Mouse (Mus musculus) heart, embryonic 16.5 days (tissue): ENCODE results near the gene Tbp. TPM values are rescaled to one million over a fixed set of nuclear protein-coding genes. Genes with fewer than 3 reads are reported as not detected.

Source experiments
- ATAC-seq: fragments of 200-750 bp; cut with Nextera tagmentation; replicated peaks from 2 replicates; pipeline ENCODE4 v1.8.0; 2017; ENCODE audit warnings: moderate number of reproducible peaks; ENCODE audit not compliant: insufficient read depth, low FRiP score; ENCODE audit errors: extremely low read depth
- H3K27ac ChIP-seq: fragments of 300-500 bp; sonication (generic); 2 replicates; pipeline ENCODE4 v1.5.1; 2014; ENCODE audit warnings: mild to moderate bottlenecking, low read length, control low read depth, moderate library complexity
- H3K27me3 ChIP-seq: fragments of 300-500 bp; sonication (generic); 2 replicates; pipeline ENCODE4 v1.6.1; 2014; ENCODE audit warnings: low read length, mixed read lengths; ENCODE audit not compliant: control insufficient read depth, insufficient read depth
- H3K36me3 ChIP-seq: fragments of 300-500 bp; sonication (generic); 2 replicates; pipeline ENCODE4 v1.6.1; 2014; ENCODE audit not compliant: control insufficient read depth, insufficient read depth
- H3K4me1 ChIP-seq: fragments of 300-500 bp; sonication (generic); 2 replicates; pipeline ENCODE4 v1.6.1; 2014; ENCODE audit warnings: low read length, mixed read lengths; ENCODE audit not compliant: control insufficient read depth, insufficient read depth
- H3K4me2 ChIP-seq: fragments of 300-500 bp; sonication (generic); 2 replicates; pipeline ENCODE4 v1.6.1; 2014; ENCODE audit warnings: low read depth, mild to moderate bottlenecking, control low read depth, low read length
- H3K4me3 ChIP-seq: fragments of 300-500 bp; sonication (generic); 2 replicates; pipeline ENCODE4 v1.5.1; 2014; ENCODE audit warnings: mild to moderate bottlenecking, control low read depth, low read length
- H3K9ac ChIP-seq: fragments of 300-500 bp; sonication (generic); 2 replicates; pipeline ENCODE4 v1.6.1; 2014; ENCODE audit warnings: low read length, control low read depth
- H3K9me3 ChIP-seq: fragments of 300-500 bp; sonication (generic); replicated peaks from 2 replicates; pipeline ENCODE4 v1.6.1; 2016; ENCODE audit warnings: low read length; ENCODE audit not compliant: control insufficient read depth
- WGBS: fragments of 180-500 bp; shearing (Covaris S2); extraction: QIAGEN DNeasy Blood & Tissue Kit; methylation state at CpG from one replicate; pipeline ENCODE4 v1.1.7; 2014; 5-methylcytosine and 5-hydroxymethylcytosine counted together
- polyA plus RNA-seq: library from polyadenylated mRNA; unstranded; fragments of >200 nt; fragmentation: Nextera tagmentation; extraction: Ambion mirVana; gene quantifications from 2 replicates; pipeline ENCODE4 v1.2.1, GENCODE M21; 2015

Gene Tbp
- polyA plus RNA-seq, 1 experiment from 2014 or later = 25.2 TPM

GRCm38 (mm10) chr17:15559946-15560345, 60.3 kb downstream of the Tbp start:
- H3K9me3 ChIP-seq = no peaks in the 10 kb centered on the region
- no peaks in the 10 kb centered on the region for H3K27me3 ChIP-seq
- no peak overlapping the region for H3K9ac ChIP-seq
- 0 out of 2 replicates have a peak, but pooled peaks cover 1% of the 10 kb centered on the region for H3K4me1 ChIP-seq
- H3K4me3 ChIP-seq = no peak overlapping the region
- ATAC-seq = no peak
- H3K27ac ChIP-seq = no peak overlapping the region
- no peaks in the 10 kb centered on the region for H3K36me3 ChIP-seq
- WGBS = 82% methylated on average over 2 of the region's 2 CpGs
- H3K4me2 ChIP-seq = no peak overlapping the region

GRCm38 (mm10) chr17:15564014-15564927, 64.6 kb downstream of the Tbp start, which contains the start of gene Prdm9:
Gene Prdm9 (minus strand): TSS chr17:15564354.
- Histone ChIP-seq H3K4me3 (peak within 1 kb of the TSS; percentile 84), H3K9me3 (no peaks in the 10 kb centered on the region), H3K4me1 (0 out of 2 replicates have a peak, but pooled peaks cover 2% of the 10 kb centered on the region), H3K27ac (peak within 1 kb of the TSS; percentile 99), H3K4me2 (peak within 1 kb of the TSS; percentile 89), H3K36me3 (no peaks in the 10 kb centered on the region), H3K9ac (peak within 1 kb of the TSS; percentile 88), H3K27me3 (no peaks in the 10 kb centered on the region)
- WGBS = under 1% methylated on average over 43 of the region's 43 CpGs
- peak; percentile 99 for ATAC-seq

DNA sequence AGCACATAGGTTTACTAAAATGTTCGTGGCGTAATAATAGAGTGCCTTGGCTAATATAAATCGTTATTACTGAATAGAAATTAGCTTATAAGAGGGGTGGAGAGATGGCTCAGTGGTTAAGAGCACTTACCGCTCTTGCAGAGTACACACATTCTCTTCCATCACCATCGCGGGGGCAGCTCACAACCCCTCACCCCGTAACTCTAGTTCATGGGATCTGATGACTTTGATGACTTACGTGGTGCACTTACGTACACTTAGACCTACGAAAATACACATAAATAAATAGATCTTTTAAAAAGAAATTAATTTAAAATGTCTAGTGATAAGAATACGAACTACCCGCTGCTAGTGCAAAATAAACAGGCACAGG, 65.2 kb downstream of the Tbp start:
- Histone ChIP-seq H3K4me2 (peak overlapping the region; percentile 75), H3K9ac (peak overlapping the region; percentile 88), H3K36me3 (no peaks in the 10 kb centered on the region), H3K27me3 (no peaks in the 10 kb centered on the region), H3K27ac (no peak overlapping the region; the same call in 1 of the 2 replicates), H3K9me3 (no peaks in the 10 kb centered on the region), H3K4me3 (peak overlapping the region; percentile 84), H3K4me1 (0 out of 2 replicates have a peak, but pooled peaks cover 2% of the 10 kb centered on the region)
- WGBS = 39% methylated on average over 12 of the region's 12 CpGs
- ATAC-seq = no peak

DNA sequence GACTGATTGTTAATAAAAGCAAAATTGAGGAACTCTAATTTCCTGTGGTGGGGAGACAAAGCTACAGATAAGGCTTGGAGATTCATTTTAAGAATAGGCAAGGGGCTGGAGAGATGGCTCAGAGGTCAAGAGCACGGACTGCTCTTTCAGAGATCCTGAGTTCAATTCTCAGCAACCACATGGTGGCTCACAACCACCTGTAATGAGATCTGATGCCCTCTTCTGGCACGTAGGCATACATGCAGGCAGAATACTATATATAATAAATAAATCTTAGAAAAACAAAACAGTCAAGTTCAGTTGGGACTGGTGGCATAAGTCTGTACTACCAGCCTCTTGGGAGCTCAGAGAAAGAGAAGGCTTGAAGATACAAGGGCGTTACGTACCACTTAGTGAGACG, 67.2 kb downstream of the Tbp start:
- Histone ChIP-seq H3K4me3 (no peak overlapping the region), H3K9me3 (no peaks in the 10 kb centered on the region), H3K36me3 (no peaks in the 10 kb centered on the region), H3K27me3 (no peaks in the 10 kb centered on the region), H3K27ac (no peak overlapping the region), H3K9ac (no peak overlapping the region), H3K4me2 (no peak overlapping the region), H3K4me1 (0 out of 2 replicates have a peak, but pooled peaks cover 2% of the 10 kb centered on the region)
- no peak for ATAC-seq
- WGBS = 74% methylated on average over 5 of the region's 5 CpGs

DNA sequence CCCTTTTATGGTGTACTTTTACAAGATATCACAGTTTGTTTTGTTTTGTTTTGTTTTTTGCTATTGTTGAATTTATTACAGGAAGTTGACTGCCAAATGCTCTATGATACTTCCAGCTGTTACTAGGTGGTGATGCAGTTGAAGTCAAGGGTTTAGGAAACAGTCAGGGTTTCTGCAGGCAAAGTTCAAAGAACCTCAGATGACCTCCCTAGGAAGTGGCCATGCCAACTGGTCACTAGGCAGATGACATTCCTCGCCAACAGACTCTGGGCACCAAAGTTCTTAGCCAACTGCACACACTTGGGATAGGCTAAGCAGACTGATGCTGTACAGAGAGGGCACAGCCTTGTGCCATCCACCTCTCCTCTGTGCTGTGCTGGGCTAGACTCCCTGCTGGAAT, 75.4 kb downstream of the Tbp start:
- no peak for ATAC-seq
- H3K4me3 ChIP-seq = no peak overlapping the region
- no peak overlapping the region for H3K9ac ChIP-seq
- H3K36me3 ChIP-seq = no peaks in the 10 kb centered on the region
- 61% methylated on average over 1 of the region's 1 CpGs for WGBS
- H3K27me3 ChIP-seq = no peaks in the 10 kb centered on the region; the same call in 1 of the 2 replicates
- H3K4me2 ChIP-seq = no peak overlapping the region
- no peaks in the 10 kb centered on the region for H3K9me3 ChIP-seq
- H3K4me1 ChIP-seq = peaks cover 2% of the 10 kb centered on the region; the same call in 1 of the 2 replicates
- H3K27ac ChIP-seq = no peak overlapping the region

GRCm38 (mm10) chr17:15577291-15577694, 77.6 kb downstream of the Tbp start:
- WGBS = 1% methylated on average over 29 of the region's 32 CpGs

More at GRCm38 (mm10) chr17:15577291-15577694, 77.6 kb downstream of the Tbp start:
- peak overlapping the region; percentile 62 for H3K4me2 ChIP-seq
- no peak for ATAC-seq
- H3K27ac ChIP-seq = no peak overlapping the region
- no peaks in the 10 kb centered on the region for H3K36me3 ChIP-seq
- peak overlapping the region; percentile 43; the same call in 1 of the 2 replicates for H3K9ac ChIP-seq
- H3K4me3 ChIP-seq = peak overlapping the region; percentile 28
- peaks cover 2% of the 10 kb centered on the region; the same call in 1 of the 2 replicates for H3K4me1 ChIP-seq
- H3K27me3 ChIP-seq = no peaks in the 10 kb centered on the region; the same call in 1 of the 2 replicates
- no peaks in the 10 kb centered on the region for H3K9me3 ChIP-seq

Other genes with a start within 250 kb of the Tbp start
- 4.3 and 5.6 TPM in 2 replicates for gene Dll1, start 123.0 kb upstream of the Tbp start, polyA plus RNA-seq
- 16.6 and 18.1 TPM in 2 replicates for gene Fam120b, start 103.7 kb upstream of the Tbp start, polyA plus RNA-seq
- gene Psmb1, start 137 bp upstream of the Tbp start, polyA plus RNA-seq = 180 and 200 TPM in 2 replicates
- 23.8 and 35.1 TPM in 2 replicates for gene Pdcd2, start 27.4 kb downstream of the Tbp start, polyA plus RNA-seq
- 1.7 and 2.0 TPM in 2 replicates for gene Prdm9, start 64.5 kb downstream of the Tbp start, polyA plus RNA-seq
- 14.7 TPM in 2 replicates for gene Chd1, start 205.1 kb downstream of the Tbp start, polyA plus RNA-seq